Mouse (Mus musculus) heart, postnatal 0 days (tissue): ENCODE measurements around the gene Supt20. TPM values are rescaled to one million over a fixed set of nuclear protein-coding genes. Genes with fewer than 3 reads are reported as not detected.

Source experiments
- ATAC-seq: fragments of 200-750 bp; cut with Nextera tagmentation; 2 replicates; pipeline ENCODE4 v1.8.0; 2017; ENCODE audit warnings: low read depth, moderate number of reproducible peaks, moderate library complexity; ENCODE audit not compliant: insufficient read depth
- DNase-seq: peaks from one replicate; pipeline ENCODE4 v3.0.0-alpha.2; 2016; ENCODE audit warnings: low spot score
- H3K27ac ChIP-seq: fragments of 300-500 bp; sonication (generic); 2 replicates; pipeline ENCODE4 v1.5.1; 2014; ENCODE audit warnings: low read depth, mild to moderate bottlenecking
- H3K27me3 ChIP-seq: fragments of 300-500 bp; sonication (generic); 2 replicates; pipeline ENCODE4 v1.6.1; 2014; ENCODE audit warnings: low read length, mixed read lengths; ENCODE audit not compliant: control insufficient read depth, insufficient read depth
- H3K36me3 ChIP-seq: fragments of 300-500 bp; sonication (generic); replicated peaks from 2 replicates; pipeline ENCODE4 v1.6.1; 2014; ENCODE audit warnings: low read length, mixed read lengths; ENCODE audit not compliant: control insufficient read depth, insufficient read depth
- H3K4me1 ChIP-seq: fragments of 300-500 bp; sonication (generic); 2 replicates; pipeline ENCODE4 v1.6.1; 2014; ENCODE audit warnings: antibody characterized with exemption; ENCODE audit not compliant: control insufficient read depth, insufficient read depth
- H3K4me2 ChIP-seq: fragments of 300-500 bp; sonication (generic); 2 replicates; pipeline ENCODE4 v1.6.1; 2014; ENCODE audit warnings: low read depth, mild to moderate bottlenecking, low read length, moderate library complexity
- H3K4me3 ChIP-seq: fragments of 300-500 bp; sonication (generic); 2 replicates; pipeline ENCODE4 v1.5.1; 2014; ENCODE audit warnings: low read depth, low read length
- H3K9ac ChIP-seq: fragments of 300-500 bp; sonication (generic); replicated peaks from 2 replicates; pipeline ENCODE4 v1.6.1; 2014; ENCODE audit warnings: low read depth, low read length, mixed read lengths
- H3K9me3 ChIP-seq: fragments of 300-500 bp; sonication (generic); replicated peaks from 2 replicates; pipeline ENCODE4 v1.6.1; 2016; ENCODE audit warnings: low read length; ENCODE audit not compliant: control insufficient read depth
- CTCF ChIP-seq: IDR thresholded peaks from 2 replicates; pipeline ENCODE4 v1.5.1; 2016; ENCODE audit warnings: antibody characterized with exemption, control low read depth, low read depth
- EP300 ChIP-seq: IDR thresholded peaks from 2 replicates; pipeline ENCODE4 v1.6.1; 2016; ENCODE audit warnings: antibody characterized with exemption, low read depth
- WGBS: fragments of 180-500 bp; shearing (Covaris S2); extraction: QIAGEN DNeasy Blood & Tissue Kit; methylation state at CpG from one replicate; pipeline ENCODE4 v1.1.7; 2014; 5-methylcytosine and 5-hydroxymethylcytosine counted together
- polyA plus RNA-seq: library from polyadenylated mRNA; unstranded; fragments of >200 nt; fragmentation: Nextera tagmentation; extraction: Ambion mirVana; gene quantifications from 2 replicates; pipeline ENCODE4 v1.2.1, GENCODE M21; 2015
- total RNA-seq: library from RNA; depleted of rRNA; stranded (reverse); fragments of >200 nt; gene quantifications from 2 replicates; pipeline ENCODE4 v1.2.3, GENCODE M21; 2014; ENCODE audit warnings: low replicate concordance

Gene Supt20
- total and polyA plus RNA-seq, 2 experiments from 2014 or later, result 30.5 to 31.4 TPM

- DNase-seq (peak; percentile 20), ATAC-seq (peak; percentile 27; the same call in 1 of the 2 replicates)
- no peak overlapping the region for H3K9ac ChIP-seq
- H3K4me1 ChIP-seq, result no peaks in the 10 kb centered on the region
- H3K27me3 ChIP-seq, result no peaks in the 10 kb centered on the region
- H3K4me3 ChIP-seq, result no peak overlapping the region
- no peak for TF ChIP-seq EP300
- no peak for TF ChIP-seq CTCF
- H3K4me2 ChIP-seq, result no peak overlapping the region
- H3K36me3 ChIP-seq, result no peaks in the 10 kb centered on the region
- 60% methylated on average over 6 of the region's 6 CpGs for WGBS
- no peaks in the 10 kb centered on the region for H3K9me3 ChIP-seq
- H3K27ac ChIP-seq, result peak overlapping the region; percentile 15; the same call in 1 of the 2 replicates
These were observed 34.5 kb upstream of the Supt20 start for GRCm38 (mm10) chr3:54657888-54658626.

GRCm38 (mm10) chr3:54659736-54660135, 32.9 kb upstream of the Supt20 start:
- Histone ChIP-seq H3K27me3 (no peaks in the 10 kb centered on the region), H3K4me2 (no peak overlapping the region), H3K27ac (no peak overlapping the region), H3K9ac (no peak overlapping the region), H3K36me3 (no peaks in the 10 kb centered on the region), H3K9me3 (no peaks in the 10 kb centered on the region), H3K4me1 (no peaks in the 10 kb centered on the region), H3K4me3 (no peak overlapping the region)
- ATAC-seq (no peak), DNase-seq (no peak)
- WGBS, result 89% methylated on average over 2 of the region's 2 CpGs
- TF ChIP-seq CTCF, result no peak
- TF ChIP-seq EP300, result no peak

GRCm38 (mm10) chr3:54662411-54662810, 30.2 kb upstream of the Supt20 start:
- no peak for ATAC-seq
- no peak overlapping the region for H3K4me3 ChIP-seq
- TF ChIP-seq EP300 (no peak), CTCF (no peak)
- H3K9ac ChIP-seq, result no peak overlapping the region
- 44% methylated on average over 5 of the region's 5 CpGs for WGBS
- no peaks in the 10 kb centered on the region for H3K27me3 ChIP-seq
- no peaks in the 10 kb centered on the region for H3K36me3 ChIP-seq
- H3K4me2 ChIP-seq, result no peak overlapping the region
- H3K4me1 ChIP-seq, result no peaks in the 10 kb centered on the region
- no peak for DNase-seq
- no peak overlapping the region for H3K27ac ChIP-seq
- no peaks in the 10 kb centered on the region for H3K9me3 ChIP-seq

DNA sequence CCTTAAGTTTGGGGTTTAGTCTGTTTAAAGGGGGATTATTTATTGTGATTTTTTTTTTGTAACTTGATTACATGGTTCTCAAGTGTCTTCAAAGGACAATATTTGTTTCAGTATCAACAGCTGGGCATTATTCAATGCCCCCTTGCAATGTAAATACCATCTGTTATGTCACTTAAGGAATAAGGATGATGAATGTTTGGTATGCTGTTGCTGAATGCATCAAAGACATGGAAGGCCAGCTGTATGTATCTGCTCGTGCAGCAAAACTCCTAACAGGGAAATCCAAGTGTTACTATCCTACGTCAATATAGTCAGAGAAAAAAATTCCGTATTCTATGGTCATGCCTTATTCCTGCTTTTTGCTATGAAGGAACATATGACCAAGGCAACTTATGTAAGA, 24.5 kb upstream of the Supt20 start:
- no peak for DNase-seq
- Histone ChIP-seq H3K4me2 (no peak overlapping the region), H3K9me3 (no peaks in the 10 kb centered on the region), H3K27me3 (no peaks in the 10 kb centered on the region), H3K36me3 (no peaks in the 10 kb centered on the region), H3K27ac (no peak overlapping the region), H3K4me3 (no peak overlapping the region), H3K4me1 (no peaks in the 10 kb centered on the region), H3K9ac (no peak overlapping the region)
- ATAC-seq, result no peak
- 75% methylated on average over 3 of the region's 3 CpGs for WGBS
- TF ChIP-seq EP300 (no peak), CTCF (no peak)

- no peak overlapping the region for H3K9ac ChIP-seq
- no peaks in the 10 kb centered on the region for H3K36me3 ChIP-seq
- H3K27me3 ChIP-seq, result no peaks in the 10 kb centered on the region
- no peak overlapping the region for H3K4me2 ChIP-seq
- WGBS, result 61% methylated on average over 6 of the region's 6 CpGs
- ATAC-seq (no peak), DNase-seq (no peak)
- H3K4me1 ChIP-seq, result no peaks in the 10 kb centered on the region
- H3K27ac ChIP-seq, result no peak overlapping the region
- TF ChIP-seq CTCF, result no peak
- TF ChIP-seq EP300, result no peak
- no peak overlapping the region for H3K4me3 ChIP-seq
- no peaks in the 10 kb centered on the region for H3K9me3 ChIP-seq
These were observed 23.9 kb upstream of the Supt20 start for GRCm38 (mm10) chr3:54668722-54669121.

- DNase-seq (no peak), ATAC-seq (no peak)
- WGBS, result 69% methylated on average over 6 of the region's 6 CpGs
- Histone ChIP-seq H3K4me1 (no peaks in the 10 kb centered on the region), H3K4me3 (no peak overlapping the region), H3K36me3 (no peaks in the 10 kb centered on the region), H3K4me2 (no peak overlapping the region), H3K9ac (no peak overlapping the region), H3K27me3 (no peaks in the 10 kb centered on the region), H3K27ac (no peak overlapping the region), H3K9me3 (no peaks in the 10 kb centered on the region)
- TF ChIP-seq EP300 (no peak), CTCF (no peak; the same call in 1 of the 2 replicates)
These were observed 23.0 kb upstream of the Supt20 start for GRCm38 (mm10) chr3:54669559-54669958.
